Mouse (Mus musculus): ENCODE measurements around the gene Hip1. TPM values are rescaled to one million over a fixed set of nuclear protein-coding genes. Genes with fewer than 3 reads are reported as not detected.

Gene Hip1
- polyA plus RNA-seq, 1 experiment: 18.3 TPM

DNA sequence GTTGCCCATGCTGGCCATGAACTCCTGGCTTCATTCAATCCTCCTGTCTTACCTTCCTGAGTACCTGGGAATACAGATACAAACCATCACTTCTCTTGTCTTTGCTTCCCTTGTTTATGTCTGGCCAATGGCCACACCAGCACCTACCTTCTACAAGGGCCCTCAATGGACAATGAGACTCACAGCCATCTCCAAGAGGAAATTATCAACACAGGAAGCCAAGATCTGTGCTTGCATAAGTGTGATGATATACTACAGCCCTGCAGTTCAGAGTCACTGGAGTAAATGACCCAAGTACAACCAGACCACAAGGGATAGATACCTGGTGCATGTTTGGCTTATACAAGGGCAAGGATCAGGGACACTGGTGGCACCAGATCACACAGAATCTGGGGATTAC is 9.1 kb downstream of the Hip1 start:
- no peaks in the 10 kb centered on the region for H3K36me3 ChIP-seq (ENCODE audit: control insufficient read depth, insufficient read depth, low read length)
- H3K4me3 ChIP-seq (ENCODE audit: extremely low read depth, insufficient read depth, insufficient read length): no peak overlapping the region
- peaks cover 13% of the 10 kb centered on the region; the same call in 1 of the 2 replicates for H3K4me1 ChIP-seq (ENCODE audit: control insufficient read depth, insufficient read depth, insufficient read length)
- no peak for TF ChIP-seq CTCF (IDR thresholded peaks at IDR 0.05; ENCODE audit: extremely low read depth, insufficient read depth, insufficient read length, insufficient replicate concordance)
- no peak for TF ChIP-seq POLR2A (IDR thresholded peaks at IDR 0.05; ENCODE audit: low read depth, low read length)
- no peaks in the 10 kb centered on the region for H3K27me3 ChIP-seq (ENCODE audit: control insufficient read depth, insufficient read depth, low read length)
- no peak overlapping the region for H3K27ac ChIP-seq (ENCODE audit: insufficient read depth, low read length)
- no peak for DNase-seq (ENCODE audit: low read depth in 1 of 2, low spot score in 2 of 2)

- 85% methylated on average over 10 of the region's 10 CpGs for WGBS
- no peak for DNase-seq (ENCODE audit: low read depth in 1 of 2, low spot score in 2 of 2)
Measured at GRCm38 (mm10) chr5:135533431-135533830, 11.5 kb downstream of the Hip1 start.

DNA sequence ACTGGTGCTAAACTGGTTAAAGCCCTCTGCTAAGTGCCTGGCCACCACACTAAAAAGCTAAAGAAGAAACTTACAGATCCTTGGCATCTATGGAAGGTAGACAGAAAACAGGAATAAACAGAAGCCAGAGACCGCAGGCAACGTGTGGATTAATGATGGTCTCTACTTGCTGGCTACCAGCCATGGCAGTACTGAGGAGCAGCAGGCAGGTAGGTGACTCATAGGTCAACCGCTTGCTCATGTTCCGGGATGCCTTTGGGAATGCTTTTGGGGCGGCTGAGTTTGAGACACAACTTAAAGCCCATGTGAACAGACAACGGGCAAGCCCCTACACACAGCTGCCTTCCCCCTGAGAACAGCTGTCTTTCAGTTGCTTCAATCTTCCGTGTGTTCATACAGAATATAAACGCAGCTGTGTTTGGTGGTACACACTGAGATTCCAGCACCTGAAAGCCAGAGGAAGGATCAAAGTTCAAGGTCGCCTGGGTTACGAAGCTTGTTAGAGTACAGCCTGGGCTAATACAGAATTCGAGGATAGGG is 13.5 kb downstream of the Hip1 start:
- no peak for DNase-seq (ENCODE audit: low read depth in 1 of 2, low spot score in 2 of 2)

More at GRCm38 (mm10) chr5:135533431-135533830, 11.5 kb downstream of the Hip1 start:
- Histone ChIP-seq H3K4me1 (ENCODE audit: control insufficient read depth, insufficient read depth, insufficient read length) (peaks cover 13% of the 10 kb centered on the region; the same call in 1 of the 2 replicates), H3K27ac (ENCODE audit: insufficient read depth, low read length) (no peak overlapping the region; the same call in 1 of the 2 replicates), H3K36me3 (ENCODE audit: control insufficient read depth, insufficient read depth, low read length) (no peaks in the 10 kb centered on the region), H3K4me3 (ENCODE audit: extremely low read depth, insufficient read depth, insufficient read length) (no peak overlapping the region), H3K27me3 (ENCODE audit: control insufficient read depth, insufficient read depth, low read length) (no peaks in the 10 kb centered on the region)
- TF ChIP-seq POLR2A (IDR thresholded peaks at IDR 0.05; ENCODE audit: low read depth, low read length): no peak
- no peak for TF ChIP-seq CTCF (IDR thresholded peaks at IDR 0.05; ENCODE audit: extremely low read depth, insufficient read depth, insufficient read length, insufficient replicate concordance)

DNA sequence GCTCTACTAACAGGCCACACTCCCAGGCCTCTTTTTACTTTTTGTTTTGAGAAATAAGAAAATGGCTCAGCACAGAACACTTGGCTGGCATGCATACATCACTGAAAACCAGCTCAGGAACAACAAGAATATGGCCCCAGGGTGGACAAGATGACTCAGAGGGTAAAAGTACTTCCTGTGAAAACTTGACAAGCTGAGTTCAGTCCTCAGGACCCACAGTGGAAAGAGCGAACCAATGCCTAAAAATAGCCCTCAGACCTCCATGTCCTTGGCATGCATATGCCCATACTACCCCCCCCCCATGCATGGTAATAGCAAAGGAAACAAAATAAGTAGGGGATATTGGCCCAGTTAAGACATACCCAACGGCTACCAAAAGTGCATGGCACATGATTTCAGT is 15.0 kb downstream of the Hip1 start:
- no peak for TF ChIP-seq POLR2A (IDR thresholded peaks at IDR 0.05; ENCODE audit: low read depth, low read length)
- TF ChIP-seq CTCF (IDR thresholded peaks at IDR 0.05; ENCODE audit: extremely low read depth, insufficient read depth, insufficient read length, insufficient replicate concordance): no peak
- no peak for DNase-seq (ENCODE audit: low read depth in 1 of 2, low spot score in 2 of 2)
- 64% methylated on average over 2 of the region's 2 CpGs for WGBS

More for the DNA sequence above, 13.5 kb downstream of the Hip1 start:
- WGBS: 87% methylated on average over 11 of the region's 11 CpGs
- no peaks in the 10 kb centered on the region for H3K27me3 ChIP-seq (ENCODE audit: control insufficient read depth, insufficient read depth, low read length)
- no peaks in the 10 kb centered on the region for H3K4me1 ChIP-seq (ENCODE audit: control insufficient read depth, insufficient read depth, insufficient read length)
- no peaks in the 10 kb centered on the region for H3K36me3 ChIP-seq (ENCODE audit: control insufficient read depth, insufficient read depth, low read length)
- no peak overlapping the region for H3K27ac ChIP-seq (ENCODE audit: insufficient read depth, low read length)
- TF ChIP-seq CTCF (IDR thresholded peaks at IDR 0.05; ENCODE audit: extremely low read depth, insufficient read depth, insufficient read length, insufficient replicate concordance) (no peak), POLR2A (IDR thresholded peaks at IDR 0.05; ENCODE audit: low read depth, low read length) (no peak)
- H3K4me3 ChIP-seq (ENCODE audit: extremely low read depth, insufficient read depth, insufficient read length): no peak overlapping the region

GRCm38 (mm10) chr5:135529310-135529709 is 15.6 kb downstream of the Hip1 start:
- Histone ChIP-seq H3K4me3 (ENCODE audit: extremely low read depth, insufficient read depth, insufficient read length) (no peak overlapping the region), H3K36me3 (ENCODE audit: control insufficient read depth, insufficient read depth, low read length) (no peaks in the 10 kb centered on the region), H3K27me3 (ENCODE audit: control insufficient read depth, insufficient read depth, low read length) (no peaks in the 10 kb centered on the region), H3K27ac (ENCODE audit: insufficient read depth, low read length) (no peak overlapping the region), H3K4me1 (ENCODE audit: control insufficient read depth, insufficient read depth, insufficient read length) (peaks cover 10% of the 10 kb centered on the region)
- no peak for DNase-seq (ENCODE audit: low read depth in 1 of 2, low spot score in 2 of 2)
- TF ChIP-seq CTCF (IDR thresholded peaks at IDR 0.05; ENCODE audit: extremely low read depth, insufficient read depth, insufficient read length, insufficient replicate concordance) (no peak), POLR2A (IDR thresholded peaks at IDR 0.05; ENCODE audit: low read depth, low read length) (no peak)
- WGBS: 83% methylated on average over 3 of the region's 3 CpGs

More for the DNA sequence above, 15.0 kb downstream of the Hip1 start:
- Histone ChIP-seq H3K36me3 (ENCODE audit: control insufficient read depth, insufficient read depth, low read length) (no peaks in the 10 kb centered on the region), H3K27ac (ENCODE audit: insufficient read depth, low read length) (no peak overlapping the region), H3K4me3 (ENCODE audit: extremely low read depth, insufficient read depth, insufficient read length) (no peak overlapping the region), H3K4me1 (ENCODE audit: control insufficient read depth, insufficient read depth, insufficient read length) (peaks cover 4% of the 10 kb centered on the region; the same call in 1 of the 2 replicates), H3K27me3 (ENCODE audit: control insufficient read depth, insufficient read depth, low read length) (no peaks in the 10 kb centered on the region)

DNA sequence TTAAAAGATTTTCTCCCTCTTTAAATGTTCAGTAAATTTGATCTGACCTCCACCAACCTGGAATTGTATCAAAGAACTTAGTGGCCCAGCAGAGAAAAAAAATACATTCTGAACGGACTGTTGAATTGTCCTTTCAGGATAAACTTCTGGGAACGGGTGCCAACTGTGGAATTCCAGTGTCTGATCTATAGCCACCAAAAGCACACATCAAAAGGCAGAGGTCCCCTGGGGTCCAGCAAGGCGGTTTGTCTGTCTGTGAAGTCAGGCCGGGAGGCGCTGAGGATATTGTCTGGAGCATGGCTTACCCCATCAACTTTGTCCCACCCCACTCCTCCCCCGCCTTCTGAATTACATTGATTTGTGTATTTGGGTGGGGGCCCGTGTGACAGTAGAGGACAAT is 16.9 kb downstream of the Hip1 start:
- Histone ChIP-seq H3K27me3 (ENCODE audit: control insufficient read depth, insufficient read depth, low read length) (no peaks in the 10 kb centered on the region), H3K4me3 (ENCODE audit: extremely low read depth, insufficient read depth, insufficient read length) (no peak overlapping the region), H3K27ac (ENCODE audit: insufficient read depth, low read length) (no peak overlapping the region), H3K4me1 (ENCODE audit: control insufficient read depth, insufficient read depth, insufficient read length) (peaks cover 10% of the 10 kb centered on the region), H3K36me3 (ENCODE audit: control insufficient read depth, insufficient read depth, low read length) (no peaks in the 10 kb centered on the region)
- TF ChIP-seq CTCF (IDR thresholded peaks at IDR 0.05; ENCODE audit: extremely low read depth, insufficient read depth, insufficient read length, insufficient replicate concordance) (no peak), POLR2A (IDR thresholded peaks at IDR 0.05; ENCODE audit: low read depth, low read length) (no peak)
- WGBS: 75% methylated on average over 7 of the region's 7 CpGs
- no peak for DNase-seq (ENCODE audit: low read depth in 1 of 2, low spot score in 2 of 2)

Measured in spleen, adult 2 months (tissue).